Mouse (Mus musculus) C2C12 (cell line): Measurements from ENCODE around the gene Platr17. TPM values are rescaled to one million over a fixed set of nuclear protein-coding genes. Genes with fewer than 3 reads are reported as not detected.
"Not testable (repeated sequence)": the region's sequence is repeated elsewhere in the genome, so short reads cannot be mapped to it uniquely, and the experiment has no call there.

ENCODE experiments used
- H3K27me3 ChIP-seq: one replicate; pipeline ENCODE4 v1.6.1; 2011; ENCODE audit not compliant: control insufficient read depth, insufficient read depth, insufficient read length
- H3K36me3 ChIP-seq: one replicate; pipeline ENCODE4 v1.6.1; 2011; ENCODE audit not compliant: control insufficient read depth, insufficient read depth
- H3K4me3 ChIP-seq: one replicate; pipeline ENCODE4 v1.5.1; 2011; ENCODE audit warnings: mild to moderate bottlenecking, control low read depth; ENCODE audit not compliant: poor library complexity, insufficient read depth, severe bottlenecking
- H3K79me2 ChIP-seq: one replicate; pipeline ENCODE4 v1.6.1; 2011; ENCODE audit not compliant: control insufficient read depth, insufficient read depth
- H3K79me3 ChIP-seq: one replicate; pipeline ENCODE4 v1.6.1; 2011; ENCODE audit warnings: low read depth, control low read depth
- H3ac ChIP-seq: one replicate; pipeline ENCODE3; 2011; ENCODE audit warnings: low read depth; ENCODE audit not compliant: control insufficient read depth, insufficient read length
- CEBPB ChIP-seq: IDR thresholded peaks from one replicate; pipeline ENCODE4 v1.6.1; 2011; ENCODE audit warnings: low read depth, mild to moderate bottlenecking, control low read depth, moderate library complexity
- CTCF ChIP-seq: IDR thresholded peaks from one replicate; pipeline ENCODE4 v1.5.1; 2011; ENCODE audit not compliant: control insufficient read depth, insufficient read depth, insufficient read length
- FOSL1 ChIP-seq: IDR thresholded peaks from one replicate; pipeline ENCODE4 v1.8.0; 2011; ENCODE audit warnings: mild to moderate bottlenecking, low read length; ENCODE audit not compliant: poor library complexity, insufficient read depth, severe bottlenecking
- MAX ChIP-seq: IDR thresholded peaks from one replicate; pipeline ENCODE4 v1.6.1; 2011; ENCODE audit warnings: mild to moderate bottlenecking, control low read depth
- MYOD1 ChIP-seq: IDR thresholded peaks from one replicate; pipeline ENCODE4 v1.6.1; 2011; ENCODE audit warnings: low read depth; ENCODE audit not compliant: control insufficient read depth, insufficient read length
- MYOG ChIP-seq: IDR thresholded peaks from one replicate; pipeline ENCODE4 v1.6.1; 2011; ENCODE audit not compliant: control insufficient read depth, insufficient read length; ENCODE audit errors: extremely low read depth
- USF1 ChIP-seq: IDR thresholded peaks from one replicate; pipeline ENCODE4 v1.6.1; 2011; ENCODE audit warnings: low read depth, mild to moderate bottlenecking, control low read depth, moderate library complexity
- polyA plus RNA-seq: library from polyadenylated mRNA; unstranded; fragments of >200 nt; fragmentation: generic; extraction: Trizol; gene quantifications from one replicate; pipeline ENCODE4 v1.2.1, GENCODE M21; 2012; ENCODE audit warnings: missing spikeins

Platr17 gene
- polyA plus RNA-seq, 1 experiment = not detected

DNA sequence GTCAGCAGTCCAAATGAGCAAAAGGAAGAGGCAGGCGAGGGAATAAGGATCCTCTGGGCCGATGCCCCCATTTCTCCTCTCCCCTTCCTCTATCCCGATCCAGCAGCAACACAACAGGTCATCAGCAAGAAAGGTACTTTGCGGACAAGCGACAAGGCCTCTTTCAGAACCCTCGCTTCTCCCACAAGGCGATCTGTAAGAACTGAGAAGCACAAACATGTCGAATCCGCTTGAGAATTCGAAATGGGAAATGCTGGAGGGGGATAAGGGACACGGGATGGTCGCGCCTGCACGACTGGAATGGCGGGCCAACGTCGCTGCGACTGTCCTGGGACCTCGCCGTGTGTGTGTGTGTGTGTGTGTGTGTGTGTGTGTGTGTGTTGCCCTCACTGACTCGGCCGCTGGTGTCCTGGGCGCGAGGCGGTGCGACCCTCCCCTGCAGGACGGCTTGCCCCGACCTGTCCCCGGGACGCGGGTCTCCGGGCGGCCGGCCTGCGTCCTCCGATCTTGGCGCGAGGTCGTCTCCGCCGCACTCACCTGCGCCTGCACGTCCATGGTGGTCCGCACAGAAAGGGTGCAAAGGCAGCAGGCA lies 14.9 kb upstream of the Platr17 start:
- H3K27me3 ChIP-seq, H3K36me3 ChIP-seq: not testable (repeated sequence)
- H3K79me2 ChIP-seq = peaks cover 44% of the 10 kb centered on the region
- peak overlapping the region; percentile 77 for H3ac ChIP-seq
- H3K79me3 ChIP-seq = peaks cover 25% of the 10 kb centered on the region
- H3K4me3 ChIP-seq = peak overlapping the region; percentile 65

DNA sequence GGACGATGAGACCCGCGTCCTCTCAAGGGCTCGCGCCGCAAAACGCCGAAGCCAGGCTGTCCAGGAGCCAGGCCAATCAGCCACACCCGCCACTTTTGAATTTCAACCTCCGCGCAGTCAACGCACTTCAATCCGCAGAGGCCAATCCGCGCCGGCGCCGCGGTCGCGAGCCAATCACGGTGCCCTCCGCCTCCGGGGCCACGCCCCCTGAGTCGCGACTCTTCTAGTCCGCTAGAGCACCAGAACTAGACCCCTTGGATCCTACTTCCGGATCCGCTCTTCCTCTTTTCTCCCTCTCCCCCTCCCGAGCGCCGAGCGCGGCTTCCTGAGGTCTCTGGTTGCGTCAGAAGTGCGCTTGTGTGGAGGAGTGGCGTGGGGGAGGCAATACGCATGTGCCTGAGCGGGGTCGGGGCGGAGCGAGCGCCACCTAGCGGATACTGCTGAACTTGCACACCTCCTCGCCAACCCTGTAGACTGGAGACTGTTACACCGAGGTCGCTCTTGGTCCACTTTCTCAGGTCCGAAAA lies 14.3 kb upstream of the Platr17 start, which contains the start of gene Kifc1:
Gene Kifc1 (minus strand): TSS at position 129 of the 527 bp plus-strand sequence.
- TF ChIP-seq USF1 (no peak), MAX (peak; percentile 89), MYOD1 (no peak), MYOG (no peak), CTCF (peak; percentile 96), CEBPB (peak; percentile 77)
- Histone ChIP-seq H3ac (peak within 1 kb of the TSS; percentile 77), H3K27me3 (no peaks in the 10 kb centered on the region), H3K79me3 (peaks cover 25% of the 10 kb centered on the region), H3K79me2 (peaks cover 44% of the 10 kb centered on the region), H3K36me3 (peaks cover 8% of the 10 kb centered on the region), H3K4me3 (peak within 1 kb of the TSS; percentile 65)

DNA sequence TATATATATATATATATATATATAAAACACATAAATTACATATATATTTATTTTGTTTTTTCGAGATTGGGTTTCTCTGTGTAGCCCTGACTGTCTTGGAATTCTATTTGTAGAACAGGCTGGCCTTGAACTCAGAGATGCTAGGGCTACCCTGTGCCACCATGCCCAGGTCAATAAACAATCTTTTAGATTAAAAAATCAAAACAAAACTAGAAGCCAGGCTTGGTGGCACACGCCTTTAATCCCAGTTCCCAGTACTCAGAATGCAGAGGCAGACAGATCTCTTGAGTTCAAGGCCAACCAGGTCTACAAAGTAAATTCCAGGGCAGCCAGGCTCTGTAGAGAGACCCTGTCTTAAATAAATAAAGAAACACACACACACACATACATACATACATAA lies 13.6 kb upstream of the Platr17 start:
- Histone ChIP-seq H3K79me3 (peaks cover 25% of the 10 kb centered on the region), H3K27me3 (no peaks in the 10 kb centered on the region), H3K79me2 (peaks cover 38% of the 10 kb centered on the region), H3K4me3 (no peak overlapping the region), H3ac (no peak overlapping the region), H3K36me3 (peaks cover 5% of the 10 kb centered on the region)
- TF ChIP-seq CEBPB = no peak
- TF ChIP-seq MYOG = no peak
- no peak for TF ChIP-seq USF1
- TF ChIP-seq FOSL1 = no peak
- no peak for TF ChIP-seq MAX
- no peak for TF ChIP-seq MYOD1
- TF ChIP-seq CTCF = no peak

DNA sequence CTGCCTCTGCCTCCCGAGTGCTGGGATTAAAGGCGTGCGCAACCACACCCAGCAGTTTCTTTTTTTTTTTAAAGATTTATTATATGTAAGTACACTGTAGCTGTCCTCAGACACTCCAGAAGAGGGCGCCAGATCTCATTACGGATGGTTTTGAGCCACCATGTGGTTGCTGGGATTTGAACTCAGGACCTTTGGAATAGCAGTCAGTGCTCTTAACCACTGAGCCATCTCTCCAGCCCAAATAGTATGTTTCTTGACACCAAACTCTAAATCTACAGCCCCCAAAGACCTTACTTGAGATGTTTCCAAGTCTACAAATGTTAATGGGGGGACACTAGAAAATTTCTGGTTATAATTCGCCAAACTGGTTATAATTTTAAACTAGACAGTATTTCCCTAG lies 13.0 kb upstream of the Platr17 start:
- not testable (repeated sequence) for H3K27me3 ChIP-seq, H3K4me3 ChIP-seq, H3ac ChIP-seq, H3K36me3 ChIP-seq
- H3K79me2 ChIP-seq = peaks cover 33% of the 10 kb centered on the region
- H3K79me3 ChIP-seq = peaks cover 23% of the 10 kb centered on the region

DNA sequence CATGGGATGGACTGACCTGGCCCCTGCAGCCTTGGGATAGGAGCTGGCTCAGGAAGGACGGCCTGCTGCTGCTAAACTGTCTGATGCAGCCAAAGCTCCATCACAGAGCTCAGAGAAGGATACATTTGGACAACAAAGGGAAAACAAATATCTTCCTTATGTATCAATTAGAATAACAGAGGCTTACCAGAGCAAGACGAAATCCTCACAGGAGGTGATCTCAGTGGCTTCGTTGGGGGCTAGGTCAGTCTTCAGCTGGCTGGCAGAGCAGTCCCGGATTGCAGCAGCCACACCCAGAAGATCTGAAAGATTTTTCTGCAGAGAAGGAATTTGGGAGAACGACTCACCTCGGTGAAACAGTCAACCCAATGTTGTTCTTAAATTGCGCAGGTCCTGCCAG lies 12.5 kb upstream of the Platr17 start:
- Histone ChIP-seq H3K79me3 (peaks cover 19% of the 10 kb centered on the region), H3K4me3 (no peak overlapping the region), H3K79me2 (peaks cover 27% of the 10 kb centered on the region), H3ac (no peak overlapping the region), H3K27me3 (no peaks in the 10 kb centered on the region), H3K36me3 (no peaks in the 10 kb centered on the region)
- TF ChIP-seq FOSL1 = no peak
- TF ChIP-seq USF1 = no peak
- TF ChIP-seq CEBPB = no peak
- no peak for TF ChIP-seq MYOD1
- no peak for TF ChIP-seq CTCF
- no peak for TF ChIP-seq MAX
- no peak for TF ChIP-seq MYOG

DNA sequence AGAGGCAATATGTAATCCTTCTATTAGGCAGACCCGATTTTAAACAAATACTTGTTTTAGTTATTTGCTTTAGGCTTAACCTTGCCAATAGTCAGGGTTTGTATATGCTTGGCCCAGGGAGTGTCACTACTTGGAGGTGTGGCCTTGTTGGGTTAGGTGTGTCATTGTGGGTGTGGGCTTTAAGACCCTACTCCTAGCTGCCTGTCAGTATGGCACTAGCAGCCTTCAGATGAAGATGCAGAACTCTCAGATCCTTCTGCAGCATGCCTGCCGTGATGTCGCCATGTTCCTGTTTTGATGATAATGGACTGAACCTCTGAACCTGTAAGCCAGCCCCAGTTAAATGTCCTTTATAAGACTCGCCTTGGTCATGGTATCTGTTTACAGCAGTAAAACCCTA lies 11.9 kb upstream of the Platr17 start:
- Histone ChIP-seq H3K79me3 (peaks cover 14% of the 10 kb centered on the region), H3K79me2 (peaks cover 22% of the 10 kb centered on the region)
- H3K27me3 ChIP-seq, H3K36me3 ChIP-seq, H3ac ChIP-seq, H3K4me3 ChIP-seq: not testable (repeated sequence)
